Mouse (Mus musculus): Measurements from ENCODE around the gene Fndc5.

GRCm38 (mm10) chr4:129161076-129161475 is 24.3 kb downstream of the Fndc5 start:
- TF ChIP-seq CTCF (IDR thresholded peaks at IDR 0.05; ENCODE audit: low read depth) (no peak), EP300 (optimal IDR thresholded peaks at IDR 0.05) (no peak)

Measured in stomach, postnatal 0 days (tissue).